Mouse (Mus musculus) monocyte, adult 2 months (primary cell): ENCODE measurements around the gene Cylc1.

Experiments used
- DNase-seq, 2 experiments: peaks; one replicate each; pipeline ENCODE4 v3.0.0; 2022; ENCODE audit warnings: low spot score in 2 of 2, low read depth in 1 of 2

Cylc1 gene

GRCm38 (mm10) chrX:111110118-111110517, at the start of gene Cylc1:
Cylc1 (plus strand) TSS chrX:111110418.
- DNase-seq = no peak

DNA sequence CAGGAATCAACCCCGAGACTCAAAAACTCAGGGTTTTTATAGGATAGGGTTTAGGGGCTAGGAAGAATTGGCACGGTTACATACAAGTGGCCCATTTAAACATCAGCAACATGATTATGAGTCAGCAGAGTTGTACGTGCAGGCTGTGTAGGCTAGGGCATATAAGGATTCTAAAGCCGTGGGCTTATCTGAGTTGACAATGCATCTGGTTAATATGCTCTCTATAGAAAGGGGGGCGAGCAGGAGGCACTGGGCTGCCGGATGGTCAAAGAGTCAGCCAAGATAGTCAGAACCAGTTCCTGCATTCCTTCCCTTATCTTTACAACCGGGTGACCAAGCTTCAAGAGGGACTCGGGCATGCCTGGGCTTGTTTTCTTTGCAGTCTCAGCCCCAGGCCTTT, 31.5 kb upstream of the Cylc1 start:
- no peak for DNase-seq

DNA sequence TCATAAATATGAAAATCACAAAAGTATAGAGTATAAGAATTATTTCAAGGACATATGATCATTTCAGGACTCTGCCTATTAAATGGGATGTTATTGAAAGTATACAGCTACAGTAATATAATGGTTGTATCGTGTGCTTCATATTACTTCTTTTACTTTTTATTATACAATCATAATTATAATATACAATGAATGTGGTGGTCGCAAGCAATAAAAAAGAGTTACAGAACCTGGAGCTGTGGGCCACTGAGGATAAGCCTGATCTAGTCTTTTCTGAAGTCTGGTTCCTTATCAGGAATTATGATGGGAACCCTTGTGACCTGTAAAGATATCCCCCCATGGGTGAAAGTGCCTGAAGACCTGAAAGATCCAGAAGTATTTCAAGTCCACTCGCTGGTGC, 57.8 kb downstream of the Cylc1 start, which contains the start of gene Gm10112:
Gene Gm10112 (plus strand): TSS at position 301 of the 400 bp plus-strand sequence.
- DNase-seq = no peak
